Mouse (Mus musculus) limb, embryonic 14.5 days (tissue): ENCODE measurements around the gene Srrd. TPM values are rescaled to one million over a fixed set of nuclear protein-coding genes. Genes with fewer than 3 reads are reported as not detected.

Experiments
- ATAC-seq: fragments of 200-750 bp; cut with Nextera tagmentation; 2 replicates; pipeline ENCODE4 v1.8.0; 2017; ENCODE audit warnings: low read depth, moderate number of reproducible peaks, moderate TSS enrichment; ENCODE audit not compliant: low FRiP score
- DNase-seq: peaks from one replicate; pipeline ENCODE4 v3.0.0-alpha.2; 2015; ENCODE audit warnings: low spot score
- H3K27ac ChIP-seq: fragments of 300-500 bp; sonication (generic); replicated peaks from 2 replicates; pipeline ENCODE4 v1.5.1; 2014; ENCODE audit warnings: low read depth, mild to moderate bottlenecking, low read length, moderate library complexity, mixed read lengths
- H3K27me3 ChIP-seq: fragments of 300-500 bp; sonication (generic); 2 replicates; pipeline ENCODE4 v1.6.1; 2014; ENCODE audit warnings: low read length, mixed read lengths; ENCODE audit not compliant: control insufficient read depth, insufficient read depth
- H3K36me3 ChIP-seq: fragments of 300-500 bp; sonication (generic); 2 replicates; pipeline ENCODE4 v1.6.1; 2014; ENCODE audit warnings: mild to moderate bottlenecking, low read length, moderate library complexity, mixed read lengths; ENCODE audit not compliant: control insufficient read depth, insufficient read depth
- H3K4me1 ChIP-seq: fragments of 300-500 bp; sonication (generic); 2 replicates; pipeline ENCODE4 v1.6.1; 2014; ENCODE audit warnings: antibody characterized with exemption, low read length, mixed read lengths; ENCODE audit not compliant: control insufficient read depth, insufficient read depth
- H3K4me2 ChIP-seq: fragments of 300-500 bp; sonication (generic); replicated peaks from 2 replicates; pipeline ENCODE4 v1.6.1; 2014; ENCODE audit warnings: low read depth, mild to moderate bottlenecking, low read length, moderate library complexity; ENCODE audit not compliant: severe bottlenecking
- H3K4me3 ChIP-seq: fragments of 300-500 bp; sonication (generic); replicated peaks from 2 replicates; pipeline ENCODE4 v1.5.1; 2014; ENCODE audit warnings: low read length
- H3K9ac ChIP-seq: fragments of 300-500 bp; sonication (generic); 2 replicates; pipeline ENCODE4 v1.6.1; 2014; ENCODE audit warnings: mild to moderate bottlenecking, low read depth, low read length, moderate library complexity; ENCODE audit not compliant: severe bottlenecking
- H3K9me3 ChIP-seq: fragments of 300-500 bp; sonication (generic); 2 replicates; pipeline ENCODE4 v1.6.1; 2016; ENCODE audit warnings: low read length; ENCODE audit not compliant: control insufficient read depth
- POLR2A ChIP-seq: fragments of 200-500 bp; IDR thresholded peaks from 2 replicates; pipeline ENCODE4 v1.8.0; 2012; ENCODE audit warnings: inconsistent platforms, mild to moderate bottlenecking, moderate library complexity, borderline replicate concordance; ENCODE audit not compliant: insufficient read depth, insufficient read length; ENCODE audit errors: extremely low read depth
- WGBS: fragments of 180-500 bp; shearing (Covaris S2); extraction: QIAGEN DNeasy Blood & Tissue Kit; methylation state at CpG from one replicate; pipeline ENCODE4 v1.1.7; 2014; 5-methylcytosine and 5-hydroxymethylcytosine counted together
- polyA plus RNA-seq, 2 experiments: library from polyadenylated mRNA; depleted of rRNA in 1 of 2; stranded (reverse) in 1 of 2; unstranded in 1 of 2; fragments of >200 nt; fragmentation: Nextera tagmentation in 1 of 2; extraction: Ambion mirVana in 1 of 2; gene quantifications; 2 replicates each; pipeline versions ENCODE4 v1.2.1 to v1.2.3; 2012 to 2014

The Srrd gene
- polyA plus RNA-seq, 2 experiments = 43.7 to 60.7 TPM

GRCm38 (mm10) chr5:112384805-112385472, 42.1 kb upstream of the Srrd start:
- H3K9ac ChIP-seq = no peak overlapping the region
- 85% methylated on average over 13 of the region's 13 CpGs for WGBS
- no peak overlapping the region for H3K4me2 ChIP-seq
- no peak for ATAC-seq
- H3K27ac ChIP-seq = no peak overlapping the region
- peaks cover 14% of the 10 kb centered on the region for H3K36me3 ChIP-seq
- no peak for DNase-seq
- 0 out of 2 replicates have a peak, but pooled peaks cover 3% of the 10 kb centered on the region for H3K4me1 ChIP-seq
- H3K9me3 ChIP-seq = no peaks in the 10 kb centered on the region
- H3K27me3 ChIP-seq = no peaks in the 10 kb centered on the region
- no peak overlapping the region for H3K4me3 ChIP-seq
- no peak for TF ChIP-seq POLR2A

DNA sequence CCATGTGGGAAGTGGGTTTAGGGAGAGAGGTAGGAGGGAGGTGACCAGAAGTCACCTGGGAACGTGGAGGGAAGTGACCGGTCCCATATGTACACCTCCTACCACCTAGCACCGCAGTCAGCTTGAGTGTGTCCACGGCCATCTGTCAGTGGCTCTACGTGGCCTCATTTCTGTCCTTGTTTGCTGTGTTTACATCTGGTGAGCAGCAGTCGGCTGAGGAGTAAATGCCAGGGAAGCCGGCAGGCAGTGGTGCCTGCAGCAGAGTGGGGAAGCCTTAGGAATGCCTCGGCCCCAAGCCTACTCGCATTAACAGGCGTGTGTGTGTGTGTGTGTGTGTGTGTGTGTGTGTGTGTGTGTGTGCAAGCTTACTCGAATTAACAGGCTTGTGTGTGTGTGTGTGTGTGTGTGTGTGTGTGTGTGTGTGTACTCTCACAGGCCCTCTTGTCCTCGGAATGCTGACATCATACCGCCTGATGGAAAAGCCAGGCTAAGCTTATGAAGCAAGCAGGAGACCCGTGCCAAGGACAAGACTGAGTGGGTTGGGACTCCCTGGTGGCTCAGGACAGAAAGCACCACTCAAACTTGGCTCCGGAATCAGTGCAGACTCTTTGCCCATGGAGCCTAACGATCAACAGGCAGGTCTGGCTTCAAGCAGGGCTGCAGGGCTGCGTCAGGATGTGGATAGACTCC, 39.9 kb upstream of the Srrd start:
- Histone ChIP-seq H3K4me2 (no peak overlapping the region), H3K9ac (no peak overlapping the region), H3K27me3 (no peaks in the 10 kb centered on the region), H3K4me3 (no peak overlapping the region), H3K4me1 (0 out of 2 replicates have a peak, but pooled peaks cover 3% of the 10 kb centered on the region), H3K9me3 (no peaks in the 10 kb centered on the region), H3K27ac (no peak overlapping the region), H3K36me3 (peaks cover 28% of the 10 kb centered on the region)
- peak; percentile 69 for ATAC-seq
- no peak for TF ChIP-seq POLR2A
- WGBS = 38% methylated on average over 17 of the region's 17 CpGs
- peak; percentile 47 for DNase-seq

DNA sequence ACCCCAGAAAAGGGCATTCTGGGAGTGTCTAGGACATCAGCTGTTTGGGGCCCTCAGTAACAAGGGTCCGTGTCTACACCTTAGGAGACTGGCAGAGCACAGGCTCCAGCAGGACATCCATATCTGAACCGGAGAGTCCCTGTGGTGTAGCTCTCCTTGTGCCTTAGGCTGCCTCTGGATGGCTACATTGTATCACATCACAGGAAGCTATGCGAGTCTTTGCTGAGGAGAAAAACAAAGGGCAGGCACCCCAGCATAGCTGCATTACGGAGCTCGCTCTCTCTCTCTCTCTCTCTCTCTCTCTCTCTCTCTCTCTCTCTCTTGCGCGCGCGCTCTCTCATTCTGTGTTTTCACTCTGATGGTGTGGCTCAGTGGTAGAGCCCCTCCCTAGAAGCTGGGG, 39.2 kb upstream of the Srrd start:
- 0 out of 2 replicates have a peak, but pooled peaks cover 3% of the 10 kb centered on the region for H3K4me1 ChIP-seq
- H3K27ac ChIP-seq = no peak overlapping the region
- ATAC-seq = no peak
- H3K27me3 ChIP-seq = no peaks in the 10 kb centered on the region
- DNase-seq = no peak
- no peak overlapping the region for H3K4me3 ChIP-seq
- peaks cover 33% of the 10 kb centered on the region for H3K36me3 ChIP-seq
- no peak overlapping the region for H3K4me2 ChIP-seq
- no peak overlapping the region for H3K9ac ChIP-seq
- H3K9me3 ChIP-seq = no peaks in the 10 kb centered on the region
- WGBS = 77% methylated on average over 9 of the region's 9 CpGs
- TF ChIP-seq POLR2A = no peak

GRCm38 (mm10) chr5:112381154-112381553, 38.3 kb upstream of the Srrd start:
- Histone ChIP-seq H3K36me3 (peaks cover 33% of the 10 kb centered on the region), H3K27ac (no peak overlapping the region), H3K4me3 (no peak overlapping the region), H3K27me3 (no peaks in the 10 kb centered on the region), H3K4me1 (0 out of 2 replicates have a peak, but pooled peaks cover 3% of the 10 kb centered on the region), H3K9me3 (no peaks in the 10 kb centered on the region), H3K9ac (no peak overlapping the region), H3K4me2 (no peak overlapping the region)
- DNase-seq = no peak
- no peak for TF ChIP-seq POLR2A
- ATAC-seq = no peak
- 81% methylated on average over 11 of the region's 11 CpGs for WGBS

- no peak for DNase-seq
- no peaks in the 10 kb centered on the region for H3K9me3 ChIP-seq
- H3K27me3 ChIP-seq = no peaks in the 10 kb centered on the region
- TF ChIP-seq POLR2A = no peak
- peaks cover 32% of the 10 kb centered on the region for H3K36me3 ChIP-seq
- no peak overlapping the region for H3K27ac ChIP-seq
- H3K9ac ChIP-seq = no peak overlapping the region
- 87% methylated on average over 6 of the region's 6 CpGs for WGBS
- ATAC-seq = no peak
- H3K4me2 ChIP-seq = no peak overlapping the region
- no peak overlapping the region for H3K4me3 ChIP-seq
- 0 out of 2 replicates have a peak, but pooled peaks cover 3% of the 10 kb centered on the region for H3K4me1 ChIP-seq
Observed at GRCm38 (mm10) chr5:112378716-112379115, 35.9 kb upstream of the Srrd start.
